ENCODE assay signal across 12 mouse cellular contexts in genomic region chr11:84497944-84498343, GRCm38 (mm10). TPM values are rescaled to one million over a fixed set of nuclear protein-coding genes. Genes with fewer than 3 reads are reported as not detected.
A peak's percentile ranks its signal among the peaks of the same experiment; 100 is the strongest.
DNase-seq lines count a peak whose midpoint lies in the region; ATAC-seq and TF ChIP-seq lines count a peak whose summit lies in the region.
"Had no signal": no experiment of that assay in that cellular context is flagged by ENCODE, and none has a peak within 500 bp of the region (broad histone marks: within the 10 kb centered on the region; RNA-seq: fewer than 3 reads in every experiment).

No protein-coding gene starts in this region.

- TF ChIP-seq POLR2A in brain, embryonic 14.5 days (IDR thresholded peaks at IDR 0.05; ENCODE audit: borderline replicate concordance, extremely low read depth, insufficient read depth, insufficient read length, poor library complexity, severe bottlenecking), result no peak

- H3K27me3 ChIP-seq in kidney, embryonic 14.5 days (ENCODE audit: control insufficient read depth, insufficient read depth, low read length), result no peaks in the 10 kb centered on the region
- no peaks in the 10 kb centered on the region for H3K27me3 ChIP-seq in midbrain, postnatal 0 days (ENCODE audit: insufficient read depth, low read length)
- H3K27me3 ChIP-seq in midbrain, embryonic 13.5 days, result no peaks in the 10 kb centered on the region
- no peaks in the 10 kb centered on the region for H3K27me3 ChIP-seq in stomach, postnatal 0 days (ENCODE audit: control insufficient read depth, insufficient read depth, low read length)
- H3K27me3 ChIP-seq: limb, embryonic 13.5 days; megakaryocyte, embryonic 14.5 days had no signal

- H3K36me3 ChIP-seq in kidney, embryonic 14.5 days (ENCODE audit: control insufficient read depth, insufficient read depth, low read length), result peaks cover 22% of the 10 kb centered on the region; the same call in 1 of the 2 replicates
- 0 out of 2 replicates have a peak, but pooled peaks cover 3% of the 10 kb centered on the region for H3K36me3 ChIP-seq in midbrain, postnatal 0 days (ENCODE audit: insufficient read depth, low read length)
- peaks cover 24% of the 10 kb centered on the region for H3K36me3 ChIP-seq in midbrain, embryonic 13.5 days
- H3K36me3 ChIP-seq in stomach, postnatal 0 days (ENCODE audit: control insufficient read depth, insufficient read depth, low read length), result no peaks in the 10 kb centered on the region

- peak; percentile 55 for TF ChIP-seq CTCF in midbrain, postnatal 0 days (IDR thresholded peaks at IDR 0.05)
- TF ChIP-seq CTCF in brain, embryonic 14.5 days (IDR thresholded peaks at IDR 0.05; ENCODE audit: borderline replicate concordance, extremely low read depth, insufficient read depth, insufficient read length), result peak; percentile 42; the same call in 1 of the 2 replicates
- TF ChIP-seq CTCF in stomach, postnatal 0 days (IDR thresholded peaks at IDR 0.05; ENCODE audit: low read depth), result peak; percentile 53

- H3K4me2 ChIP-seq in kidney, embryonic 14.5 days (replicated peaks; ENCODE audit: low read depth, low read length), result no peak overlapping the region
- H3K4me2 ChIP-seq in midbrain, postnatal 0 days (ENCODE audit: low read depth, low read length, poor library complexity, severe bottlenecking), result no peak overlapping the region
- H3K4me2 ChIP-seq in midbrain, embryonic 13.5 days (replicated peaks), result no peak overlapping the region
- no peak overlapping the region for H3K4me2 ChIP-seq in stomach, postnatal 0 days (replicated peaks; ENCODE audit: low read depth)
- H3K4me2 ChIP-seq: limb, embryonic 13.5 days had no signal

- no peak overlapping the region for H3K27ac ChIP-seq in kidney, embryonic 14.5 days (ENCODE audit: low read depth, low read length)
- H3K27ac ChIP-seq in midbrain, postnatal 0 days (ENCODE audit: low read depth, low read length), result no peak overlapping the region
- H3K27ac ChIP-seq in midbrain, embryonic 13.5 days, result no peak overlapping the region
- H3K27ac ChIP-seq in stomach, postnatal 0 days (replicated peaks), result no peak overlapping the region
- H3K27ac ChIP-seq: heart, embryonic 10.5 days; limb, embryonic 13.5 days had no signal

- intact Hi-C loops in left cerebral cortex, postnatal 36 days (cut with DNase I), result loop anchor here (10.0 kb wide), 1 partner anchor 223 kb away; no protein-coding TSS in a partner anchor

- DNase-seq in kidney, adult 18-20 months, result peak; percentile 19
- DNase-seq in midbrain, postnatal 0 days (ENCODE audit: low spot score), result no peak
- DNase-seq in brain, embryonic 14.5 days (ENCODE audit: low read depth), result peak; percentile 37
- DNase-seq in stomach, postnatal 0 days (ENCODE audit: low spot score), result no peak
- DNase-seq in left cerebral cortex, postnatal 36 days (ENCODE audit: low spot score in 2 of 2), result no peak

- no peak overlapping the region for H3K9ac ChIP-seq in kidney, embryonic 14.5 days (ENCODE audit: low read depth, low read length)
- no peak overlapping the region for H3K9ac ChIP-seq in midbrain, postnatal 0 days (replicated peaks; ENCODE audit: low read length, poor library complexity, severe bottlenecking)
- no peak overlapping the region for H3K9ac ChIP-seq in midbrain, embryonic 13.5 days (replicated peaks)
- H3K9ac ChIP-seq in stomach, postnatal 0 days (ENCODE audit: low read length), result no peak overlapping the region
- H3K9ac ChIP-seq: limb, embryonic 13.5 days had no signal

- TF ChIP-seq EP300 in stomach, postnatal 0 days (optimal IDR thresholded peaks at IDR 0.05), result no peak

- H3K9me3 ChIP-seq in kidney, embryonic 14.5 days (ENCODE audit: control insufficient read depth, low read length), result no peaks in the 10 kb centered on the region
- H3K9me3 ChIP-seq in midbrain, postnatal 0 days (ENCODE audit: low read length), result no peaks in the 10 kb centered on the region
- no peaks in the 10 kb centered on the region for H3K9me3 ChIP-seq in midbrain, embryonic 13.5 days
- no peaks in the 10 kb centered on the region for H3K9me3 ChIP-seq in stomach, postnatal 0 days (ENCODE audit: control insufficient read depth, low read length)
- H3K9me3 ChIP-seq: heart, embryonic 10.5 days; limb, embryonic 13.5 days; megakaryocyte, embryonic 14.5 days had no signal

- 77% methylated on average over 2 of the region's 2 CpGs for WGBS in kidney, embryonic 14.5 days
- 64% methylated on average over 2 of the region's 2 CpGs for WGBS in midbrain, postnatal 0 days
- 70% methylated on average over 2 of the region's 2 CpGs for WGBS in midbrain, embryonic 13.5 days
- 72% methylated on average over 2 of the region's 2 CpGs for WGBS in stomach, postnatal 0 days

- H3K4me1 ChIP-seq in kidney, embryonic 14.5 days (ENCODE audit: control insufficient read depth, insufficient read depth, low read length), result no peaks in the 10 kb centered on the region
- no peaks in the 10 kb centered on the region for H3K4me1 ChIP-seq in midbrain, postnatal 0 days (ENCODE audit: insufficient read depth, low read length)
- H3K4me1 ChIP-seq in midbrain, embryonic 13.5 days (replicated peaks), result peaks cover 12% of the 10 kb centered on the region
- H3K4me1 ChIP-seq in stomach, postnatal 0 days (replicated peaks; ENCODE audit: control insufficient read depth, insufficient read depth), result no peaks in the 10 kb centered on the region
- H3K4me1 ChIP-seq: heart, embryonic 10.5 days; limb, embryonic 13.5 days; megakaryocyte, embryonic 14.5 days had no signal

- ATAC-seq in kidney, embryonic 14.5 days (ENCODE audit: low FRiP score, low TSS enrichment), result no peak
- no peak for ATAC-seq in midbrain, postnatal 0 days (ENCODE audit: low FRiP score)
- no peak for ATAC-seq in midbrain, embryonic 13.5 days
- ATAC-seq in stomach, postnatal 0 days (ENCODE audit: low FRiP score, low TSS enrichment), result no peak
- ATAC-seq: forebrain, embryonic 16.5 days had no signal

- H3K4me3 ChIP-seq in kidney, embryonic 14.5 days (ENCODE audit: low read length), result no peak overlapping the region
- no peak overlapping the region for H3K4me3 ChIP-seq in midbrain, postnatal 0 days (ENCODE audit: low read depth, low read length)
- no peak overlapping the region for H3K4me3 ChIP-seq in midbrain, embryonic 13.5 days (replicated peaks)
- no peak overlapping the region for H3K4me3 ChIP-seq in stomach, postnatal 0 days (ENCODE audit: low read depth, low read length)
- H3K4me3 ChIP-seq: heart, embryonic 10.5 days; limb, embryonic 13.5 days; megakaryocyte, embryonic 14.5 days had no signal

RNA-seq across cellular contexts. Expression of gene Aatf, which starts 15.4 kb away (rescaled TPM):
- 49.5 and 60.6 TPM in 2 replicates for polyA plus RNA-seq in kidney, embryonic 14.5 days (2014; fragmentation: Nextera tagmentation; extraction: Ambion mirVana)
- 24.8 and 27.3 TPM in 2 replicates for total RNA-seq in midbrain, postnatal 0 days (2014; rRNA removed)
- polyA plus RNA-seq in midbrain, postnatal 0 days (2015; fragmentation: Nextera tagmentation; extraction: Ambion mirVana), result 34.9 and 39.2 TPM in 2 replicates
- polyA plus RNA-seq in midbrain, embryonic 13.5 days (2015; fragmentation: Nextera tagmentation; extraction: Ambion mirVana), result 59.5 and 60.7 TPM in 2 replicates
- polyA plus RNA-seq in brain, embryonic 14.5 days (2012; rRNA removed), result 7.1 and 14.6 TPM in 2 replicates
- 24.3 and 24.8 TPM in 2 replicates for polyA plus RNA-seq in stomach, postnatal 0 days (2015; fragmentation: Nextera tagmentation; extraction: Ambion mirVana)
- total RNA-seq in left cerebral cortex, postnatal 36 days (2021), result 10 to 100 TPM; 19.4 to 20.4 TPM

RNA-seq across cellular contexts. Expression of gene Lhx1, which starts 27.4 kb away (rescaled TPM):
- 40.0 and 41.0 TPM in 2 replicates for polyA plus RNA-seq in kidney, embryonic 14.5 days (2014; fragmentation: Nextera tagmentation; extraction: Ambion mirVana)
- total RNA-seq in midbrain, postnatal 0 days (2014; rRNA removed), result 34.2 and 44.9 TPM in 2 replicates
- polyA plus RNA-seq in midbrain, postnatal 0 days (2015; fragmentation: Nextera tagmentation; extraction: Ambion mirVana), result 21.3 and 22.5 TPM in 2 replicates
- polyA plus RNA-seq in midbrain, embryonic 13.5 days (2015; fragmentation: Nextera tagmentation; extraction: Ambion mirVana), result 57.5 and 62.7 TPM in 2 replicates
- polyA plus RNA-seq in brain, embryonic 14.5 days (2012; rRNA removed), result 36.2 and 64.4 TPM in 2 replicates
- not detected in 2 replicates for polyA plus RNA-seq in stomach, postnatal 0 days (2015; fragmentation: Nextera tagmentation; extraction: Ambion mirVana)
- not detected for total RNA-seq in left cerebral cortex, postnatal 36 days (2021)
- polyA plus RNA-seq: urinary bladder, adult 2 months had no signal

Comparison
In these comparisons a context has a peak if more than half of its experiments do, and no peak if none do; other contexts are left out.
1. DNase-seq: peak in kidney, adult 18-20 months (single experiment) and brain, embryonic 14.5 days (single experiment); none in midbrain, postnatal 0 days (single experiment), stomach, postnatal 0 days (single experiment) and left cerebral cortex, postnatal 36 days (0 of 2).
2. RNA of gene Lhx1, which starts 27.4 kb away (polyA plus RNA-seq): 36.2 to 64.4 TPM in brain, embryonic 14.5 days, 57.5 to 62.7 TPM in midbrain, embryonic 13.5 days, 40.0 to 41.0 TPM in kidney, embryonic 14.5 days and 21.3 to 22.5 TPM in midbrain, postnatal 0 days; not detected in stomach, postnatal 0 days; every median in the first group is over 10 times any median in the second.
3. Peak in every context shown above with its lines, with median percentiles within 50 percentile points of each other: CTCF ChIP-seq.